Comparison of ENCODE assay signal across 8 mouse cellular contexts in the genomic region with DNA sequence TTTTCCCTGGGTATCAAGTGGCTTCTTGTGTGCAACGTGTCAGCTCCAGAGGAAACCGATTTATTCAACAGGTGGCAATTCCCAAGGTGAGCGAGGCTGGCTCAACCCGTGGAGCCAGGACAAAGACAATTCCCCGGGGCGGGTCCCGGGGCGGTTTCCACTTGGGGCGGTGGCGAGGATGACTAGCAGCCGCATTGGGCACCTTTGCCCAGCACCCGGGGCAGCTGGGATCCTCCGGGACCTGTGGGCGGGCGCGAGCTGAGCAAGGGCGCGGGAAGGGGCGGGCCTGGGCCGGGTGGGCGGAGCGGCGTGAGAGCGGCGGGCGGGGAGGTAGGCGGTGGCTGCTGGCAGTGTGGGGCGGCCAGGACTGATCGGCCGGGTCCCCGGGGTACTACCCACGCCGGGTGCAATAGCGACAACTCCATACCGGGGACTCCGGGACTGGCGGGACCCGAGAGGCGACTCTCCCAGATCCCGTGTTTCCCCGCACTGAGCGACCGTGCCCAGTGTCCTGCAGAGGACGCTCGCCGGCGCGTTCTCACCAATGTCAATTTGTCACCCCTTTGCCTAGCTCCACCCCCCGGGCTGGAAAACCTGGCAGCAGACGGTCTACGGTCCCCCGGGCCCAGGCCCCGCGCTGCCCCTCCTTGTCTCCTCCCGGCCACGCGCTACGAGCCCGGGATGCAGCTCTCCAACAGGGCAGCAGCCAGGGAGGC. TPM values are rescaled to one million over a fixed set of nuclear protein-coding genes. Genes with fewer than 3 reads are reported as not detected.
DNase-seq lines count a peak whose midpoint lies in the region; ATAC-seq and TF ChIP-seq lines count a peak whose summit lies in the region.

No protein-coding gene starts in this region.

- H3K4me1 ChIP-seq in embryonic facial prominence, embryonic 13.5 days = peaks cover 25% of the 10 kb centered on the region
- H3K4me1 ChIP-seq in limb, embryonic 15.5 days = peaks cover 15% of the 10 kb centered on the region
- no peaks in the 10 kb centered on the region for H3K4me1 ChIP-seq in midbrain, postnatal 0 days (ENCODE audit: insufficient read depth, low read length)

- H3K36me3 ChIP-seq in embryonic facial prominence, embryonic 13.5 days = no peaks in the 10 kb centered on the region
- no peaks in the 10 kb centered on the region for H3K36me3 ChIP-seq in limb, embryonic 15.5 days
- H3K36me3 ChIP-seq in midbrain, postnatal 0 days (ENCODE audit: insufficient read depth, low read length) = no peaks in the 10 kb centered on the region

- under 1% methylated on average over 59 of the region's 59 CpGs for WGBS in embryonic facial prominence, embryonic 13.5 days
- under 1% methylated on average over 50 of the region's 59 CpGs for WGBS in limb, embryonic 15.5 days
- WGBS in midbrain, postnatal 0 days = under 1% methylated on average over 59 of the region's 59 CpGs

- peak; percentile 54 for TF ChIP-seq CTCF in midbrain, postnatal 0 days (IDR thresholded peaks at IDR 0.05)

- ATAC-seq in embryonic facial prominence, embryonic 13.5 days (ENCODE audit: insufficient number of reproducible peaks, insufficient read depth, low FRiP score, low TSS enrichment, low read depth) = peak; percentile 93
- peak; percentile 93 for ATAC-seq in limb, embryonic 15.5 days (ENCODE audit: insufficient number of reproducible peaks, low FRiP score, low TSS enrichment, low read depth)
- peak; percentile 94 for ATAC-seq in midbrain, postnatal 0 days (ENCODE audit: low FRiP score)

- peak; percentile 49 for DNase-seq in 3T3-L1 (ENCODE audit: low read depth, low spot score)
- DNase-seq in adrenal gland, postnatal 4 days (ENCODE audit: low spot score in 2 of 2) = peak; percentile 78 to 89
- peak; percentile 84 for DNase-seq in heart, adult 8-10 months (ENCODE audit: low spot score)
- DNase-seq in kidney, adult 9 months = peak; percentile 93
- DNase-seq in midbrain, postnatal 0 days (ENCODE audit: low spot score) = peak; percentile 87
- peak; percentile 88 for DNase-seq in spleen, postnatal 14 days (ENCODE audit: low spot score in 2 of 2)

- H3K9ac ChIP-seq in embryonic facial prominence, embryonic 13.5 days = peak overlapping the region; percentile 89
- peak overlapping the region; percentile 58 for H3K9ac ChIP-seq in limb, embryonic 15.5 days
- H3K9ac ChIP-seq in midbrain, postnatal 0 days (replicated peaks; ENCODE audit: low read length, poor library complexity, severe bottlenecking) = peak overlapping the region; percentile 79

- peak overlapping the region; percentile 94 for H3K4me2 ChIP-seq in embryonic facial prominence, embryonic 13.5 days
- H3K4me2 ChIP-seq in limb, embryonic 15.5 days = peak overlapping the region; percentile 92
- peak overlapping the region; percentile 84 for H3K4me2 ChIP-seq in midbrain, postnatal 0 days (ENCODE audit: low read depth, low read length, poor library complexity, severe bottlenecking)

- H3K27ac ChIP-seq in embryonic facial prominence, embryonic 13.5 days = peak overlapping the region; percentile 85
- peak overlapping the region; percentile 88 for H3K27ac ChIP-seq in limb, embryonic 15.5 days
- peak overlapping the region; percentile 88 for H3K27ac ChIP-seq in midbrain, postnatal 0 days (ENCODE audit: low read depth, low read length)

- no peaks in the 10 kb centered on the region for H3K27me3 ChIP-seq in embryonic facial prominence, embryonic 13.5 days
- no peaks in the 10 kb centered on the region for H3K27me3 ChIP-seq in limb, embryonic 15.5 days
- no peaks in the 10 kb centered on the region for H3K27me3 ChIP-seq in midbrain, postnatal 0 days (ENCODE audit: insufficient read depth, low read length)

- no peaks in the 10 kb centered on the region for H3K9me3 ChIP-seq in embryonic facial prominence, embryonic 13.5 days
- no peaks in the 10 kb centered on the region for H3K9me3 ChIP-seq in limb, embryonic 15.5 days
- no peaks in the 10 kb centered on the region for H3K9me3 ChIP-seq in midbrain, postnatal 0 days (ENCODE audit: low read length)

- peak overlapping the region; percentile 70 for H3K4me3 ChIP-seq in embryonic facial prominence, embryonic 13.5 days
- H3K4me3 ChIP-seq in limb, embryonic 15.5 days = peak overlapping the region; percentile 68
- peak overlapping the region; percentile 61 for H3K4me3 ChIP-seq in midbrain, postnatal 0 days (ENCODE audit: low read depth, low read length)

RNA-seq across cellular contexts. Expression of a gene that starts 19.8 kb away (rescaled TPM):
- total RNA-seq in adrenal gland, postnatal 4 days (2021) = 10 to 100 TPM; 23.2 to 27.0 TPM
- polyA plus RNA-seq in embryonic facial prominence, embryonic 13.5 days (2015; fragmentation: Nextera tagmentation; extraction: Ambion mirVana) = 7.1 and 8.1 TPM in 2 replicates
- total RNA-seq in heart, adult 8-10 months (2022) = 1 to 10 TPM; 3.4 to 4.5 (median 3.7) TPM
- polyA plus RNA-seq in limb, embryonic 15.5 days (2015; fragmentation: Nextera tagmentation; extraction: Ambion mirVana) = 6.8 and 7.4 TPM in 2 replicates
- total RNA-seq in midbrain, postnatal 0 days (2014; rRNA removed) = 7.5 and 8.0 TPM in 2 replicates
- 7.0 and 7.7 TPM in 2 replicates for polyA plus RNA-seq in midbrain, postnatal 0 days (2015; fragmentation: Nextera tagmentation; extraction: Ambion mirVana)

RNA-seq across cellular contexts. Expression of a gene that starts 50.0 kb away (rescaled TPM):
- 1 to 10 TPM; 4.8 to 7.6 TPM for total RNA-seq in adrenal gland, postnatal 4 days (2021)
- 0.74 and 1.2 TPM in 2 replicates for polyA plus RNA-seq in embryonic facial prominence, embryonic 13.5 days (2015; fragmentation: Nextera tagmentation; extraction: Ambion mirVana)
- 1 to 10 TPM; 1.5 to 2.8 (median 2.4) TPM for total RNA-seq in heart, adult 8-10 months (2022)
- 11.0 and 13.8 TPM in 2 replicates for polyA plus RNA-seq in limb, embryonic 15.5 days (2015; fragmentation: Nextera tagmentation; extraction: Ambion mirVana)
- total RNA-seq in midbrain, postnatal 0 days (2014; rRNA removed) = 0.09 and 0.60 TPM in 2 replicates
- polyA plus RNA-seq in midbrain, postnatal 0 days (2015; fragmentation: Nextera tagmentation; extraction: Ambion mirVana) = 0.15 TPM in 2 replicates

Comparison
In these comparisons a context has a peak if more than half of its experiments do, and no peak if none do; other contexts are left out.
1. Peak in every context shown above with its lines: DNase-seq, ATAC-seq, H3K4me3 ChIP-seq and H3K27ac ChIP-seq.